Mouse (Mus musculus): ENCODE results near the gene Rps24.
"Not testable (repeated sequence)": the region's sequence is repeated elsewhere in the genome, so short reads cannot be mapped to it uniquely, and the experiment has no call there.

The Rps24 gene

GRCm38 (mm10) chr14:24486773-24487227, at the start of gene Rps24, which contains the start of gene Polr3a:
TSS of gene Rps24 (plus strand) at chr14:24487125.
TSS of gene Polr3a (minus strand) at chr14:24487058.
- peak; percentile 94 for DNase-seq (ENCODE audit: extremely low spot score, low spot score)

DNA sequence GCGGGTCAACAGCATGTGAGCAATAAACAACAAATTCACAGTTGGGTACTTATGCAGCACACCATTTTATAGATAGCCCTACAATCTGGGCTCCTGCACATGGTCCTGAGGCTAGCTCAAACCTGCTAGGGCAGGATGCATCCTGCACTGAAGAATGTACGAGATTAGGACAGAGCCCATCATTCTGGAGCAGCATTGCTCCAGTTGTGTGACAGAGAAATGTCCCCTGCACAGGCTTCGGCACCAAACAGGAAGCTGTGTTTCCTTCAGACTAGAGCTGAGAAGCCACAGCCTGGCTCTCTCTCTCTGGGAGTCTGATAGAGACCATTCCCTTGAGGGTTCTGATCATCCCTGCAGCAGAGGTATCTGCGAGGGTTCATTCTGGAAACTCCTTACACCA, 43.4 kb upstream of the Rps24 start:
- DNase-seq (ENCODE audit: extremely low spot score, low spot score): not testable (repeated sequence)

DNA sequence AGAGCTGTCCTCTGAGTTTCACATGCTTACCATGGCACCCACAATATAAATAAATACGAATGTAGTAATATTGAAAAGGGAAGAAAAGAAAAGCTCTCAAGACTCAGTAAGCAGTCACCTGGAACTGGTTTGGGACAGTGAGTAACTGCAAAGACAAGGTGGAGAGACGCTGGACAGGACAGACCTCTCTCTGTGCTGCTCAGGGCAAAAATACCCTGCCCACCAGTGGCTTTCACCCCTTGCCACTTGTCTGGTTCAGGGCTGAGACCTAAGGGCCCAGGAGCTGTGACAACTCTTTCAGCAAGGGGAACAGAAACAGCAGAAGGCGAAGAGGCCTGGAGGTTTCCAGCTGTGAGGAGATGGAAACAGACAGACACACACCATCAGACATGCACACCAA, 28.7 kb upstream of the Rps24 start:
- no peak for DNase-seq (ENCODE audit: extremely low spot score, low spot score)

GRCm38 (mm10) chr14:24468806-24469205, 18.1 kb upstream of the Rps24 start:
- DNase-seq (ENCODE audit: extremely low spot score, low spot score): no peak

- DNase-seq (ENCODE audit: extremely low spot score, low spot score): no peak
Observed at GRCm38 (mm10) chr14:24486241-24486767, 621 bp upstream of the Rps24 start.

DNA sequence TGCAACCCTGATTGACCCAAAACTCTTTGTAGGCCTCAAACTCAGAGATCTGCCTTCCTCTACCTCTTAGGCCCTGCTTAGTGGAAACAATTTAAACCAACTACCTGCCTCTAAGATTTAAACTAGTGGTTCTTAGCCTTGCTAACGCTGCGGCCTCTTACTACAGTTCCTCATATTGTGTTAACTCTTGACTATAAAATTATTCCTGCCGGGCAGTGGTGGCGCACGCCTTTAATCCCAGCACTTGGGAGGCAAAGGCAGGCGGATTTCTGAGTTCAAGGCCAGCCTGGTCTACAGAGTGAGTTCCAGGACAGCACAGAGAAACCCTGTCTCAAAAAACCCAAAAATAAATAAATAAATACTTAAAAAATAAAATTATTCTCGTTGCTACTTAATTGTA, 2.8 kb downstream of the Rps24 start:
- DNase-seq (ENCODE audit: extremely low spot score, low spot score): not testable (repeated sequence)

DNA sequence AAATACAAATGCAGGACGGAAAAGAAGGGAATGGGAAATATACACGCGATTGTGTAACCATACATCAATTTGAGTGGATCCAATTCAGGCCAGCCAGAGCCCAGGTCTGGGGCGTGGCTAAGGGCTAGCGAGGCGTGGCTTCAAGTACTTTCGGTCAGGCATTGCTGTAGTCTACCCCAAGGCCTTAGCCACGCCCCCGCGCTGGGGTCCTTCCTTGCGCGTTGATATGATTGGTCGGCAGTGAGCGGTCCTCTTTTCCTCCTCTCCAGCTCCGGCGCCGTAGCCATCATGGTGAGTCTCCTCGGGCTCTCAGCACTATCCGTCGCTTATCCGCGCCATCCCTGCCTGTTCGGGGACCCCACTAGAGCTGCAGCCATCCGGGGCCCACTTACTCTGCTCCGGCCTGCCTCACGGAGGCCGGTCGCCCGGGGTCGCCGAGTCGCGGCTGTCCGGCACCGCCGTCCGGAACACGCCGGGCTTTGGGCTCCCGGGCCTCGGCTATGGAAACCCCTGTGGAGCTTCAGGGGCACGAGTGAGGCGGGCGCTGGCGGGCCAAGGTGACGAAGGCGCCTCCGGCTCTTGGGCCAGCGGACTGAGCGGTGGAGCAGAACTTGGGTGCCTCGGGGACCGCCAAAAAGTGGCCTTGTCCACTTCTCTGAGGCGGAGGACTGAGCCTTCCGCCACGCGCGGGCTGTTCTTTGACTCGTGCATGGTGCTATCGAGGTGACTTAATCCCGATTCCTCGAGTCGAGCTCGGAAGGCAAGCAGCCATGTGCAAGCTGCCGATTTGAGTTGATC, 3.7 kb downstream of the Rps24 start:
- peak; percentile 99 for DNase-seq (ENCODE audit: extremely low spot score, low spot score)

GRCm38 (mm10) chr14:24491266-24491981, 4.5 kb downstream of the Rps24 start:
- no peak for DNase-seq (ENCODE audit: extremely low spot score, low spot score)

DNA sequence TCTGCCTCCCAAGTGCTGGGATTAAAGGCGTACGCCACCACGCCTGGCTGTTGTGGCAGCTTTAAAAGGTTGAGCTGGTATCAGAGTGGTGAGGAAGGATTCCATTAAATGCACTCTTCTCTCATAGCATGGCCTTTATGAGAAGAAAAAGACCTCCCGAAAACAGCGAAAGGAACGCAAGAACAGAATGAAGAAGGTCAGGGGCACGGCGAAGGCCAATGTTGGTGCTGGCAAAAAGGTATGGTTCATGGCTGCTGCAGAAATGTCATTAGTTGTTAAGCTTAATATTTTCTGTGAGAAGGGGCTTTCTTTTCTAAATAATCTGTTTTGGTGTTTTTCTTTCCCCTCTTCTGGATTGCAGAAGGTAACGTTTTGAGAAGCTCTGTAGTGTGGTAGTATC, 6.3 kb downstream of the Rps24 start:
- DNase-seq (ENCODE audit: extremely low spot score, low spot score): no peak

- DNase-seq (ENCODE audit: extremely low spot score, low spot score): no peak
Observed at GRCm38 (mm10) chr14:24496507-24496906, 9.6 kb downstream of the Rps24 start.

DNA sequence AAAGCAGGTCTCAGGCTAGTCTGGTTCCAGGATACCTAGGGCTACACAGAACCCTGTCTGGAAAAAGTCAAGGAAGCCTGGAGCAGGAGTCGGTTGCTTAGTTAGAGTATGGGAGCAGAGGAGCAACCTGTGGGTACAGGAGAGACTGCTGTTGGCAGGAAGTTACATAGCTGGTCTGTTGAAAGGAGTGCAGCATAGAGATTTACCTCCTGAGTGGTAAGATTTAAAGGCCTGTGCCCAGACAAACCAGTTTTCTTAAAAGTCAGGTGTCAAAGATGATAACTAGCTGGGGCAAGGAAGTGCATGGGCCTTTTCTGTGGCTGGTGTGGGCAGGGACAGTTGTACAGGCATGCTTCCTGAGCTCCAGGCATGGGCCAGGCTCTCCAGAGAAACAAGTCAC, 10.5 kb downstream of the Rps24 start:
- DNase-seq (ENCODE audit: extremely low spot score, low spot score): no peak

DNA sequence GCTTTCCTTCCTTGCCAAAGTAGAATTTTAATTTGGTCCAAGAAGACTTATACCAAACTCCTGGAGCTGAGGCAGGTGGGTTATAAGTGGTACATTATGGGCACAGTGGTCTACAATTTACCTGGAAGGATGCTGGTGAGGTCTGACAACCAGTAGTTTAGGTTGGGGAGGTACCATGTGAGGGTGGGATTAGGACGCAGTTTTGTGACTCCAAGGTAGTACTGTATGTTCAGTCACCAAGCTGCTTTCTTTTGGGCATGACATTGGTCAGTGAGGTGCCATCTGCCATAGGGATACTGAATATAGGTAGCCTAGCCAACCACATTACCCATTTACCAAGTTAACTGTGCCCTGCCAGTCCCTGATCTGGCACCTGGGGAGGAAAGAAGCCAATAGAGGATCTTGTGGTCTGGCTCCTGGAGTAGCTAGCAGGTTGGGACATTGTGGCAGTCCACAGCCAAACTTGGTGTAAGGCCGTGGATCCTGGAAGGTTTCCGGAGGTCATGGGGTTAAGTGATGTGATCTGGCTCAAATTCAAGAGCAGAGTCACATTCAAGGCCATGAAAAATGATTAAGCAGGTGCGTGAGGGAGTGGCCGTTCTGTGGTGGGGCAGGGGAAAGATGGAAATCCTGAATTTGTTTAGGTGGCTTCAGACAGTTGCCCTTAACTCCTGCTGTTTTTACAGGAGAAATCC, 11.8 kb downstream of the Rps24 start:
- DNase-seq (ENCODE audit: extremely low spot score, low spot score): no peak

- DNase-seq (ENCODE audit: extremely low spot score, low spot score): no peak
Observed at GRCm38 (mm10) chr14:24499478-24499877, 12.6 kb downstream of the Rps24 start.

- peak; percentile 93 for DNase-seq (ENCODE audit: extremely low spot score, low spot score)
Observed at GRCm38 (mm10) chr14:24500091-24500844, 13.3 kb downstream of the Rps24 start.

GRCm38 (mm10) chr14:24500845-24501186, 13.9 kb downstream of the Rps24 start:
- DNase-seq (ENCODE audit: extremely low spot score, low spot score): no peak

DNA sequence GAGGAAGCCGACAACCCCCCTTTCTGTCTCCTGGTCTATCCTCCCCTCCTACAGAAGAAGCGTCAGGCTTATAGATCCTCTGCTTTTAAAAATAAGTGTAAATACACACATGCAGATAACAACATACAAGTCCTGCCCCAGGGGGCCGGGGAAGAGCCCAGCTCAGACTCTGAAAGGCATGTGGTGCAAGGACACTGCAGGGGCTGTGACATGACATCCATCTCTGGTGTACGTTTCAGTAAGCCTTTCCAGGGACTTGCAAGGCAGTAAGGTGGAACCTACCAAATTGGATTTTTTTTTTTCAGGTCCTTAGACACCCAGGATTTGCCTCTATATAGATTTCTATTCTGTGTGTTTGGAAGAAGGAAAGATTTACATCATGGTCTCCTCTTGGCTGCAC, 14.3 kb downstream of the Rps24 start:
- no peak for DNase-seq (ENCODE audit: extremely low spot score, low spot score)

GRCm38 (mm10) chr14:24507452-24508069, 20.6 kb downstream of the Rps24 start:
- DNase-seq (ENCODE audit: extremely low spot score, low spot score): peak; percentile 34

DNA sequence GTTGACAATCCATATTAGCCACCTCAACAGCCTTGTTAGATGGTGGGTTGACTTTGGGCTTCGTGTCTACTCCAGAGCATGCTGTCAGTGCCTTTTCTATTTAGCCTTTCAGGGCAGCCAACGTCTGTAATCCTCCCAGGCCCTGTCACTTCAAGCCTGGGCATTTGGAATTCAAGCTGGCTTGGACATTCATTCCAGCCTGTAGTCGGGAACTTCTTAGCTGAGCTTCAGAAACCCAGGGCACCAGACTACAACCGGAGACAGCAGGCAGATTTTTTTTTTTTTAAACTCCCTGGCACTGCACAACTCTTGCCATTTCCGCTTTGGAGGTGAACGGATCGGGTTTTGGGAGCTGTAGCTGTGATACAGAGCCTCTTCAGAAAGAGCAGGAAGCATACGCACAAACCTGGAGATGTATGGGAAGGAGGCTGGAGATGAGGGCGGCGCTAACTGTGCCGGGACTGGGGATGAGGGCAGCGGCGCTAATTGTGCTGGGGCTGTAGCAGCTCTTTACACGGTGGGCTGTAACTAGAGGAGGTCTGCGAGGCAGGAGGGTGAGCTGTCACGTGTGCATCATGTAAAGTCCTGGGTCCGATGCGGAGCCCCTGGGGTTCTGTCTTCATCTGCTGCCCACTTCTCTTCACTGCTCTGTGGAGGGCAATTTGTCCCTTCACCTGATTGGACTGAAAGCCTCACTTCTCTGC, 21.3 kb downstream of the Rps24 start:
- peak; percentile 39 for DNase-seq (ENCODE audit: extremely low spot score, low spot score)

DNA sequence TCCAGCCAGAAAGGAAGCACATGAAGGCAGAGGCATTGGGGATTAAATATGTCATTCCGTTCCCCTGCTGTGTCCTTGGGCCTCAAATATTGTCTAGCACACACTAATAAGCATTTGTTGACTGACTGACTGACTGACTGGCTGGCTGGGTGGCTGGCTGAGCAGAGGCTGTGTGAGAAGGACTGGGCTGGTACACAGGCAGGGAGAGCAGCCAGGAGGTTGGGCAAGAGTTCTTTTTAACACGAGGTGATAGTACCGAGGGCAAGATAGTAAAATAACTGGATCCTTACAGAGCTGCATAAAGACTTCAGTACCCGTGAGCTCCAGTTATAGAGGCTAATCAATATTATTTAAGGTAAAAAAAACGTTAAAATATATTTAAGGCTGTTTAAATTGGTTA, 22.6 kb downstream of the Rps24 start:
- DNase-seq (ENCODE audit: extremely low spot score, low spot score): no peak

DNA sequence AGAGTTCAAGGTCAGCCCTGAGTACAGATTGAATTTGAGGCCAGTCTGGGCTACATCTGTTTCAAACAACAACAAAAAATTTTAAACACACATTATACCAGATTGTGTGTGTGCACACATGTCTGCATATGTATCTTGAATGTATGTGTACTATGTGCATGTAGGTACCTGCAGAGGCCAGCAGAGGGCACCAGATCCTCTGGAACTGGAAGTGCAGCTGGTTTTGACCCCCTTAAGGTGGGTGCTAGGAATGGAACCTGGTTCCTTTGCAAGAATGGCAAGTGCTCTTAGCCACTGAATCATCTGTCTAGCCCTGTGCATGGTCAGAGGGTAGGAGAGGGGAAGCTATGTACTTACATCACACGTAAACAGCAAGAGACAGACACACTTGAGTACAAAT, 23.3 kb downstream of the Rps24 start:
- DNase-seq (ENCODE audit: extremely low spot score, low spot score): no peak

Measured in neural tube, embryonic 10.5 days (tissue).